In genomic region chr9:105272241-105272640, GRCm38 (mm10) we compare ENCODE assay signal across 10 mouse cellular contexts.
DNase-seq lines count a peak whose midpoint lies in the region; ATAC-seq and TF ChIP-seq lines count a peak whose summit lies in the region.
"Had no signal": no experiment of that assay in that cellular context is flagged by ENCODE, and none has a peak within 500 bp of the region (broad histone marks: within the 10 kb centered on the region; RNA-seq: fewer than 3 reads in every experiment).

No protein-coding gene starts in this region.

- H3K27ac ChIP-seq in forebrain, embryonic 11.5 days (ENCODE audit: low read depth, low read length) = no peak overlapping the region
- H3K27ac ChIP-seq in forebrain, embryonic 16.5 days (ENCODE audit: low read length) = no peak overlapping the region
- no peak overlapping the region for H3K27ac ChIP-seq in intestine, postnatal 0 days (ENCODE audit: low read depth, low read length)
- H3K27ac ChIP-seq: heart, embryonic 10.5 days; stomach, embryonic 15.5 days had no signal

- 14% methylated on average over 7 of the region's 7 CpGs for WGBS in forebrain, embryonic 11.5 days
- whole genome bisulfite sequencing in forebrain, embryonic 16.5 days = 10% methylated on average over 7 of the region's 7 CpGs
- WGBS in intestine, postnatal 0 days = 8% methylated on average over 7 of the region's 7 CpGs

- H3K27me3 ChIP-seq in forebrain, embryonic 11.5 days (ENCODE audit: control insufficient read depth, insufficient read depth, low read length) = no peaks in the 10 kb centered on the region
- H3K27me3 ChIP-seq in forebrain, embryonic 16.5 days (replicated peaks; ENCODE audit: control insufficient read depth, insufficient read depth, low read length) = no peaks in the 10 kb centered on the region
- no peaks in the 10 kb centered on the region for H3K27me3 ChIP-seq in intestine, postnatal 0 days (replicated peaks; ENCODE audit: control insufficient read depth, insufficient read depth, low read length)
- H3K27me3 ChIP-seq: stomach, embryonic 15.5 days had no signal

- no peaks in the 10 kb centered on the region for H3K4me1 ChIP-seq in forebrain, embryonic 11.5 days (replicated peaks; ENCODE audit: control insufficient read depth, insufficient read depth, low read length)
- peaks cover 17% of the 10 kb centered on the region for H3K4me1 ChIP-seq in forebrain, embryonic 16.5 days (replicated peaks; ENCODE audit: control insufficient read depth, insufficient read depth, low read length)
- no peaks in the 10 kb centered on the region for H3K4me1 ChIP-seq in intestine, postnatal 0 days (replicated peaks; ENCODE audit: control insufficient read depth, insufficient read depth, low read length)
- H3K4me1 ChIP-seq: heart, embryonic 10.5 days; stomach, embryonic 15.5 days had no signal

- no peak overlapping the region for H3K4me3 ChIP-seq in forebrain, embryonic 11.5 days (ENCODE audit: low read depth, low read length)
- H3K4me3 ChIP-seq in forebrain, embryonic 16.5 days (replicated peaks; ENCODE audit: low read length) = no peak overlapping the region
- no peak overlapping the region for H3K4me3 ChIP-seq in intestine, postnatal 0 days (ENCODE audit: low read depth, low read length)
- H3K4me3 ChIP-seq: heart, embryonic 10.5 days; stomach, embryonic 15.5 days had no signal

- no peak overlapping the region for H3K9ac ChIP-seq in forebrain, embryonic 11.5 days (ENCODE audit: low read length)
- H3K9ac ChIP-seq in forebrain, embryonic 16.5 days (replicated peaks; ENCODE audit: low read depth, low read length) = no peak overlapping the region
- no peak overlapping the region for H3K9ac ChIP-seq in intestine, postnatal 0 days (ENCODE audit: low read depth, low read length)
- H3K9ac ChIP-seq: stomach, embryonic 15.5 days had no signal

- TF ChIP-seq CTCF in intestine, postnatal 0 days (IDR thresholded peaks at IDR 0.05; ENCODE audit: low read depth) = no peak

- no peaks in the 10 kb centered on the region for H3K9me3 ChIP-seq in forebrain, embryonic 11.5 days (ENCODE audit: control insufficient read depth, low read length)
- no peaks in the 10 kb centered on the region for H3K9me3 ChIP-seq in forebrain, embryonic 16.5 days (ENCODE audit: control insufficient read depth, low read length)
- H3K9me3 ChIP-seq in intestine, postnatal 0 days (ENCODE audit: control insufficient read depth) = no peaks in the 10 kb centered on the region
- H3K9me3 ChIP-seq: heart, embryonic 10.5 days; stomach, embryonic 15.5 days had no signal

- ATAC-seq in forebrain, embryonic 11.5 days (replicated peaks; ENCODE audit: low FRiP score) = no peak
- ATAC-seq in forebrain, embryonic 16.5 days = no peak
- ATAC-seq in intestine, postnatal 0 days = no peak

- intact Hi-C loops in heart, postnatal 25 days (cut with DNase I) = no loop called here

- H3K36me3 ChIP-seq in forebrain, embryonic 11.5 days (ENCODE audit: control insufficient read depth, insufficient read depth, low read length) = no peaks in the 10 kb centered on the region
- no peaks in the 10 kb centered on the region for H3K36me3 ChIP-seq in forebrain, embryonic 16.5 days (ENCODE audit: control insufficient read depth, insufficient read depth)
- H3K36me3 ChIP-seq in intestine, postnatal 0 days (ENCODE audit: control insufficient read depth, insufficient read depth) = no peaks in the 10 kb centered on the region
- H3K36me3 ChIP-seq: heart, embryonic 10.5 days; stomach, embryonic 15.5 days had no signal

- DNase-seq in forebrain, embryonic 11.5 days (ENCODE audit: low spot score) = peak; percentile 65
- DNase-seq in urinary bladder, postnatal 14 days (ENCODE audit: low spot score) = peak; percentile 20
- no peak for DNase-seq in urinary bladder, postnatal 4 days (ENCODE audit: low spot score in 2 of 2)
- DNase-seq in kidney, postnatal 4 days = peak; percentile 67 to 69
- DNase-seq in thymus, postnatal 4 days = peak; percentile 61
- no peak for DNase-seq in heart, postnatal 25 days (ENCODE audit: low spot score)

- H3K4me2 ChIP-seq in forebrain, embryonic 11.5 days (ENCODE audit: low read depth, low read length, severe bottlenecking) = no peak overlapping the region
- no peak overlapping the region for H3K4me2 ChIP-seq in forebrain, embryonic 16.5 days (ENCODE audit: low read length)
- H3K4me2 ChIP-seq in intestine, postnatal 0 days (replicated peaks; ENCODE audit: low read depth) = no peak overlapping the region
- H3K4me2 ChIP-seq: stomach, embryonic 15.5 days had no signal

Comparison
In these comparisons a context has a peak if more than half of its experiments do, and no peak if none do; other contexts are left out.
1. DNase-seq: peak in forebrain, embryonic 11.5 days (single experiment), urinary bladder, postnatal 14 days (single experiment), kidney, postnatal 4 days (2 of 2) and thymus, postnatal 4 days (single experiment); none in urinary bladder, postnatal 4 days (0 of 2) and heart, postnatal 25 days (single experiment).